Mouse (Mus musculus): ENCODE data around the gene Spaca9. TPM values are rescaled to one million over a fixed set of nuclear protein-coding genes. Genes with fewer than 3 reads are reported as not detected.

Gene Spaca9
- total RNA-seq, 2 experiments from 2014 or later = not detected

DNA sequence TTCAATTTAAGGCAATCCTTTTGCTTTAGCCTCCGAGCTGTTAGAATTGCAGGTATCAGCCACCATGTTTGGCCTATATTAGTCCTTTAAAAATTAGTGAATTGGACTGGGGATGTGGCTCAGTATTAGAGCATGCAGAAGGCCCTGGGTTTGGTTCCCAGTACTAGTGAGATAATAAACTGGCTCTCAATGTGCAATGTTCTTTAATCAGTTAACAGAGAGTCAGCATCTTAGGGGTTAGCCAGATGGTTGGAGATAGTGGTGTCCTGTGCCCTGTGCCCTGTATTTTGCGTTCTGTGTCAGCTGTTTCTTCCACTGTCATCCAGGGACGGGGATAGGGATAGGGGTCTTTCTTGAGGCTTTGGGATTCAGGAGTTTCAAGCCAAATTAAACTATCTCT lies 36.6 kb downstream of the Spaca9 start:
- DNase-seq = no peak

DNA sequence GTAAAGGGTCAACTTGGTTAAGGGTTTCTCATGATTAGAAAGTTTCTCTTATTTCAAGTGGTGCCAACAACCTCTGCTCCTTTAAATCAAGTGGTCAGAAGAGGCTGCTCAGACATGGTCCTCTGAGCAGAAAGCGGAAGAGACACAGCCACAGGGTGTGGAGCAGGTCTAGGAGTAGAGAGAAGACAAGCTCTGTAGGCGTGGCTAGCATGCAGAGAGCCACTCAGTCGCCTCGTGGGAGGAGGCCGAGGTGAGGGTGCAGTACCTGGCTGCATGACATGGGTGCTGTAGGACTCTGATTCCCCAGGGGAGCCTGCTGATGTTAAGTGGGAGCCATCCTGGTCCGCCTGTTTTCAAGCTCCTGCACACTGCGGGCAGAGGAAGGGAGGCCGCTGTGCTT lies 43.3 kb downstream of the Spaca9 start:
- DNase-seq = no peak

DNA sequence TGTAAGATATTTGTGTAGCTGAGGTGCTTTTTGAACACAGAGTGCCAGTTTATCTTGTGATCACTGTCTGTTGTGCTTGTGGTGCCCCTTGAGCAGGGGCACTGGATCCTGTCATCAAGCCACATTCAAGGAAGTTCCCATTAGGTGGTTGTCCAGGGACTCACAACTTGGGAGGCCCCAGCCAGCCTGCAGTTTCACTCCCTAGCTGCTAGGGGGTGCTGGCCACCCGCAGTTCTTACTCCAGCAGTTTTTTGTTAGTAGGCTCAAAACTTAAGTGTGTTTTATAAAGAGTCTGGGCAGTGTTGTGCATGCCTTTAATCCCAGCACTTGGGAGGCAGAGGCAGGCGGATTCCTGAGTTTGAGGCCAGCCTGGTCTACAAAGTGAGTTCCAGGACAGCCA lies 45.2 kb downstream of the Spaca9 start:
- no peak for DNase-seq

DNA sequence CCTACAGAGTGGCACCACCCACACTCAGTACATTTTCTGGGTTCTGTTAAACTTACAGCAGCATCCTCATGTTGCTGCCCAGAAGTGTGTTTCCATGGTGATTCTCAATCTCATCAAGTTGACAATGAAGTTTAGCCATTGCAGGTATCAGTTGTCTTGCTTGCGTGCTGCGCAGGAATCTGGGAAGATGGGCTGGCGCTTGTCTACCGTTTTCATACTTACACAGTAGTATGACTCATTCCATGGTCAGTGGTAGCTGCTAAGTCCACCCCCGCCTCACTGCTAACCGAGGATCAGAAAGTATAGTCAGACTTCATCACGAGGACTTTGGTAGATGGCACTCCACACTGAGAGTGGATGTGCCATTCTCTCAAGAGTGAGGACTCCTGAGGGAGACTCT lies 46.2 kb downstream of the Spaca9 start:
- no peak for DNase-seq

DNA sequence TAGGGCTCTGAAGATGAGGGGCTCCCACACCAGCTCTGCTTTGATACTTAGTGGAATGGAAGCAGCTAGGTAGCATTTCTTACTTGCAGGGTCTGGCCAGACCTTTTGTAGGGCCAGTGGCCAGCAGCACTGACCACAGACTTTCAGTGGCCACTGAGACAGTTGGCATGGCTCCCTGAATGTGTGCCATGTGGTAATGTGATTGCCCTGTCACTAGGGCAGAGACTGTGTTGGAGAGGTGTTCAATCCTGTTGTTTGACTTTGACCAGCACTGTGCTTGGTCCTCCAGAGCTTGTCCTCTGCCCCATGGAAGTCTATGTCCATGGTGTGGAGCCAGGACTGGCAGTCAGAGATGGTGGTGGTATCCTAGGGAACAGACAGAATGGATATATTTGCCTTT lies 49.0 kb downstream of the Spaca9 start:
- no peak for DNase-seq

DNA sequence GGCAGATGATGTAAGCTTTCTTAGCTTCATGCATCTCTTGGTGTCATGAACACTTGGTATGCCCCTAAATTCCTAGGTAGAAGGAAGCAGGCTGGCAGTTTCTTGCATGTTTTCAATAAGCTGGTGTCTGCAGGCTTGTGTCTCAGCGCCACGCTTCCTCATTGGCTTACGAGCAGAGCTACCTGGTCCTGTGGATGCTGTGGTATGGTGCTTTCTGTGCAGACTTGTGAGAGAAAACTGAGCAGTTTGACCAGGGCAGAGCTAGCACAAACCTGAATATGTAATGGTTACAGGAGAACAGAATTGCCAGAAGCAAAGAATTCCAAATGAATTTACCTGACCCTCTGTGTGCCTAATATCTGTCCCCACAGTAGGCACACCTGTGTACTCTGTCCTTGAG lies 56.4 kb downstream of the Spaca9 start:
- DNase-seq = no peak

Small RNAs within 50 kb of the gene (microRNA-seq; reads per million reads assigned to microRNA genes)
- gene Mir3088 = 2.1 to 3.3 reads per million in 2 experiments

Other genes with a start within 250 kb of the Spaca9 start
- gene 1700007K13Rik, start 233.4 kb downstream of the Spaca9 start, total RNA-seq (2021) = 1 to 10 TPM; 2.8 to 3.6 TPM
- 10 to 100 TPM; 34.6 to 36.3 TPM for gene Mrps2, start 231.7 kb downstream of the Spaca9 start, total RNA-seq (2021)
- gene Gbgt1, start 202.8 kb downstream of the Spaca9 start, total RNA-seq (2021) = 1 to 10 TPM; 1.2 to 1.8 TPM
- 1 to 10 TPM in 1 of 2 experiments, not detected in 1; 1.9 TPM for gene Gm10134, start 193.6 kb downstream of the Spaca9 start, total RNA-seq (2021)
- gene Ralgds, start 186.6 kb downstream of the Spaca9 start, total RNA-seq (2021) = 100 to 1,000 TPM; 123 to 128 TPM
- not detected for gene Cel, start 136.3 kb downstream of the Spaca9 start, total RNA-seq (2021)
- gene Gtf3c5, start 116.0 kb downstream of the Spaca9 start, total RNA-seq (2021) = 10 to 100 TPM; 17.4 to 18.9 TPM
- not detected for gene Gfi1b, start 77.7 kb downstream of the Spaca9 start, total RNA-seq (2021)
- 10 to 100 TPM; 41.8 to 44.5 TPM for gene Tsc1, start 58.5 kb downstream of the Spaca9 start, total RNA-seq (2021)
- 1 to 10 TPM; 1.0 to 1.7 TPM for gene Ak8, start 437 bp upstream of the Spaca9 start, total RNA-seq (2021)
- 10 to 100 TPM; 34.5 to 40.0 TPM for gene Gtf3c4, start 140.6 kb upstream of the Spaca9 start, total RNA-seq (2021)
- gene Ddx31, start 140.7 kb upstream of the Spaca9 start, total RNA-seq (2021) = 1 to 10 TPM; 7.7 to 9.0 TPM
- not detected for gene Barhl1, start 216.9 kb upstream of the Spaca9 start, total RNA-seq (2021)

Measured in layer of hippocampus, postnatal 36 days (tissue).